Mouse (Mus musculus): ENCODE data around the gene Gm9837.
A peak's percentile ranks its signal among the peaks of the same experiment; 100 is the strongest.

Gene Gm9837

GRCm38 (mm10) chr11:53469968-53470695 is at the start of gene Gm9837:
Gene Gm9837 (minus strand): TSS chr11:53470479.
- DNase-seq (ENCODE audit: low spot score in 2 of 2): peak; percentile 83 to 96

- peak in 1 of 2 experiments; percentile 53 for DNase-seq (ENCODE audit: low spot score in 2 of 2)
These were observed 49.2 kb upstream of the Gm9837 start, which contains the start of gene Sept8 for GRCm38 (mm10) chr11:53519207-53520121. Gene Sept8 (plus strand): TSS chr11:53519257.

- no peak for DNase-seq (ENCODE audit: low spot score in 2 of 2)
These were observed 48.5 kb upstream of the Gm9837 start for GRCm38 (mm10) chr11:53518759-53519158.

GRCm38 (mm10) chr11:53516775-53517627 is 46.7 kb upstream of the Gm9837 start:
- DNase-seq (ENCODE audit: low spot score in 2 of 2): no peak

- no peak for DNase-seq (ENCODE audit: low spot score in 2 of 2)
These were observed 40.1 kb upstream of the Gm9837 start for GRCm38 (mm10) chr11:53510351-53510750.

- DNase-seq (ENCODE audit: low spot score in 2 of 2): no peak
These were observed 38.3 kb upstream of the Gm9837 start for GRCm38 (mm10) chr11:53508591-53508990.

GRCm38 (mm10) chr11:53508152-53508551 is 37.9 kb upstream of the Gm9837 start:
- no peak for DNase-seq (ENCODE audit: low spot score in 2 of 2)

- no peak for DNase-seq (ENCODE audit: low spot score in 2 of 2)
These were observed 37.0 kb upstream of the Gm9837 start for GRCm38 (mm10) chr11:53507098-53507805.

GRCm38 (mm10) chr11:53505026-53505663 is 34.9 kb upstream of the Gm9837 start:
- no peak for DNase-seq (ENCODE audit: low spot score in 2 of 2)

GRCm38 (mm10) chr11:53504376-53504775 is 34.1 kb upstream of the Gm9837 start:
- no peak for DNase-seq (ENCODE audit: low spot score in 2 of 2)

GRCm38 (mm10) chr11:53503738-53504137 is 33.5 kb upstream of the Gm9837 start:
- no peak for DNase-seq (ENCODE audit: low spot score in 2 of 2)

- DNase-seq (ENCODE audit: low spot score in 2 of 2): peak in 1 of 2 experiments; percentile 58
These were observed 31.9 kb upstream of the Gm9837 start for GRCm38 (mm10) chr11:53502039-53502765.

GRCm38 (mm10) chr11:53500569-53500968 is 30.3 kb upstream of the Gm9837 start:
- DNase-seq (ENCODE audit: low spot score in 2 of 2): no peak

GRCm38 (mm10) chr11:53496946-53497345 is 26.7 kb upstream of the Gm9837 start:
- peak in 1 of 2 experiments; percentile 74 for DNase-seq (ENCODE audit: low spot score in 2 of 2)

GRCm38 (mm10) chr11:53495417-53495816 is 25.1 kb upstream of the Gm9837 start:
- no peak for DNase-seq (ENCODE audit: low spot score in 2 of 2)

- no peak for DNase-seq (ENCODE audit: low spot score in 2 of 2)
These were observed 23.1 kb upstream of the Gm9837 start for GRCm38 (mm10) chr11:53493243-53493955.

GRCm38 (mm10) chr11:53491954-53492401 is 21.7 kb upstream of the Gm9837 start:
- DNase-seq (ENCODE audit: low spot score in 2 of 2): no peak

GRCm38 (mm10) chr11:53489421-53489820 is 19.1 kb upstream of the Gm9837 start:
- DNase-seq (ENCODE audit: low spot score in 2 of 2): no peak

- DNase-seq (ENCODE audit: low spot score in 2 of 2): no peak
These were observed 18.7 kb upstream of the Gm9837 start for GRCm38 (mm10) chr11:53489007-53489406.

Data from left cerebral cortex, adult 9 months (tissue).